Comparison of ENCODE assay signal across 8 mouse cellular contexts in genomic region chrX:140722400-140722799, GRCm38 (mm10). TPM values are rescaled to one million over a fixed set of nuclear protein-coding genes. Genes with fewer than 3 reads are reported as not detected.
DNase-seq lines count a peak whose midpoint lies in the region; ATAC-seq lines count a peak whose summit lies in the region.

No protein-coding gene starts in this region.

- H3K27ac ChIP-seq in hindbrain, embryonic 16.5 days (ENCODE audit: low read depth, low read length): no peak overlapping the region

- 49% methylated on average over 4 of the region's 4 CpGs for WGBS in hindbrain, embryonic 16.5 days

- no peaks in the 10 kb centered on the region for H3K27me3 ChIP-seq in splenic B cell, adult 2 months (ENCODE audit: control insufficient read depth, insufficient read depth, low read length, poor library complexity, severe bottlenecking)
- no peaks in the 10 kb centered on the region; the same call in 1 of the 2 replicates for H3K27me3 ChIP-seq in hindbrain, embryonic 16.5 days (replicated peaks; ENCODE audit: control insufficient read depth, insufficient read depth, low read length)

- H3K4me1 ChIP-seq in hindbrain, embryonic 16.5 days (ENCODE audit: control insufficient read depth, insufficient read depth, low read depth, low read length): no peaks in the 10 kb centered on the region

- intact Hi-C loops in left cerebral cortex, postnatal 4 days (cut with DNase I): no loop called here

- H3K4me3 ChIP-seq in hindbrain, embryonic 16.5 days (ENCODE audit: low read length): no peak overlapping the region

- no peak overlapping the region for H3K9ac ChIP-seq in hindbrain, embryonic 16.5 days (ENCODE audit: low read depth, low read length)

- peak; percentile 36 for DNase-seq in cerebellum, adult 9-10 months
- DNase-seq in cerebellum, adult 11-12 months: no peak
- DNase-seq in left cerebral cortex, postnatal 4 days: peak; percentile 1
- DNase-seq in left cerebral cortex, adult 9 months (ENCODE audit: low spot score in 2 of 2): no peak
- peak; percentile 1 for DNase-seq in T-cell, adult 2 months (ENCODE audit: low spot score)
- DNase-seq in kidney, postnatal 14 days: peak; percentile 31
- peak; percentile 61 for DNase-seq in splenic B cell, adult 2 months (ENCODE audit: low read depth, low spot score)

- ATAC-seq in hindbrain, embryonic 16.5 days: no peak

- H3K9me3 ChIP-seq in hindbrain, embryonic 16.5 days (ENCODE audit: control insufficient read depth, low read length): no peaks in the 10 kb centered on the region

- no peak overlapping the region for H3K4me2 ChIP-seq in hindbrain, embryonic 16.5 days (ENCODE audit: low read length)

- H3K36me3 ChIP-seq in splenic B cell, adult 2 months (ENCODE audit: control insufficient read depth, insufficient read depth, low read length, poor library complexity, severe bottlenecking): no peaks in the 10 kb centered on the region
- no peaks in the 10 kb centered on the region for H3K36me3 ChIP-seq in hindbrain, embryonic 16.5 days (ENCODE audit: control insufficient read depth, insufficient read depth, low read length)

RNA-seq across cellular contexts. Expression of gene Mid2, which starts 58.0 kb away (rescaled TPM):
- total RNA-seq in left cerebral cortex, postnatal 4 days (2021): 10 to 100 TPM; 27.5 to 28.7 TPM
- polyA plus RNA-seq in hindbrain, embryonic 16.5 days (2015; fragmentation: Nextera tagmentation; extraction: Ambion mirVana): 5.9 and 7.8 TPM in 2 replicates

Comparison
In these comparisons a context has a peak if more than half of its experiments do, and no peak if none do; other contexts are left out.
1. DNase-seq: peak in cerebellum, adult 9-10 months (single experiment), left cerebral cortex, postnatal 4 days (single experiment), T-cell, adult 2 months (single experiment), kidney, postnatal 14 days (single experiment) and splenic B cell, adult 2 months (single experiment); none in cerebellum, adult 11-12 months (single experiment) and left cerebral cortex, adult 9 months (0 of 2).